Mouse (Mus musculus) spleen, adult 2 months (tissue): Measurements from ENCODE around the gene Carm1. TPM values are rescaled to one million over a fixed set of nuclear protein-coding genes. Genes with fewer than 3 reads are reported as not detected.
"Not testable (repeated sequence)": the region's sequence is repeated elsewhere in the genome, so short reads cannot be mapped to it uniquely, and the experiment has no call there.

ENCODE experiments used
- DNase-seq, 2 experiments: peaks; one replicate each; pipeline versions ENCODE4 v3.0.0 to v3.0.0-alpha.2; 2012 to 2021; ENCODE audit warnings: low spot score in 2 of 2, low read depth in 1 of 2
- H3K27ac ChIP-seq: fragments of 200-500 bp; 2 replicates; pipeline ENCODE4 v1.5.1; 2012; ENCODE audit warnings: low read length, inconsistent platforms; ENCODE audit not compliant: insufficient read depth
- H3K27me3 ChIP-seq: fragments of 200-500 bp; 2 replicates; pipeline ENCODE4 v1.6.1; 2012; ENCODE audit warnings: mild to moderate bottlenecking, moderate library complexity, low read length, inconsistent platforms; ENCODE audit not compliant: control insufficient read depth, insufficient read depth
- H3K36me3 ChIP-seq: fragments of 200-500 bp; 2 replicates; pipeline ENCODE4 v1.6.1; 2012; ENCODE audit warnings: mild to moderate bottlenecking, low read length, inconsistent platforms; ENCODE audit not compliant: control insufficient read depth, insufficient read depth
- H3K4me1 ChIP-seq: fragments of 200-500 bp; 2 replicates; pipeline ENCODE4 v1.6.1; 2011; ENCODE audit warnings: inconsistent platforms; ENCODE audit not compliant: control insufficient read depth, insufficient read depth, insufficient read length
- H3K4me3 ChIP-seq: fragments of 200-500 bp; 2 replicates; pipeline ENCODE4 v1.5.1; 2011; ENCODE audit warnings: mild to moderate bottlenecking, inconsistent platforms; ENCODE audit not compliant: insufficient read depth, insufficient read length; ENCODE audit errors: extremely low read depth
- CTCF ChIP-seq: fragments of 200-500 bp; IDR thresholded peaks from 2 replicates; pipeline ENCODE4 v1.5.1; 2011; ENCODE audit warnings: mild to moderate bottlenecking, inconsistent platforms; ENCODE audit not compliant: insufficient read depth, insufficient read length, insufficient replicate concordance; ENCODE audit errors: extremely low read depth
- POLR2A ChIP-seq: fragments of 200-500 bp; IDR thresholded peaks from 2 replicates; pipeline ENCODE4 v1.6.1; 2011; ENCODE audit warnings: low read depth, low read length, inconsistent platforms
- WGBS: fragments of 180-500 bp; shearing (Covaris S2); methylation state at CpG from one replicate; pipeline ENCODE4 v1.1.7; 2018; 5-methylcytosine and 5-hydroxymethylcytosine counted together
- polyA plus RNA-seq: library from polyadenylated mRNA; depleted of rRNA; stranded (reverse); fragments of >200 nt; gene quantifications from 2 replicates; pipeline ENCODE4 v1.2.3, GENCODE M21; 2012

The Carm1 gene
- polyA plus RNA-seq, 1 experiment: 59.3 TPM

DNA sequence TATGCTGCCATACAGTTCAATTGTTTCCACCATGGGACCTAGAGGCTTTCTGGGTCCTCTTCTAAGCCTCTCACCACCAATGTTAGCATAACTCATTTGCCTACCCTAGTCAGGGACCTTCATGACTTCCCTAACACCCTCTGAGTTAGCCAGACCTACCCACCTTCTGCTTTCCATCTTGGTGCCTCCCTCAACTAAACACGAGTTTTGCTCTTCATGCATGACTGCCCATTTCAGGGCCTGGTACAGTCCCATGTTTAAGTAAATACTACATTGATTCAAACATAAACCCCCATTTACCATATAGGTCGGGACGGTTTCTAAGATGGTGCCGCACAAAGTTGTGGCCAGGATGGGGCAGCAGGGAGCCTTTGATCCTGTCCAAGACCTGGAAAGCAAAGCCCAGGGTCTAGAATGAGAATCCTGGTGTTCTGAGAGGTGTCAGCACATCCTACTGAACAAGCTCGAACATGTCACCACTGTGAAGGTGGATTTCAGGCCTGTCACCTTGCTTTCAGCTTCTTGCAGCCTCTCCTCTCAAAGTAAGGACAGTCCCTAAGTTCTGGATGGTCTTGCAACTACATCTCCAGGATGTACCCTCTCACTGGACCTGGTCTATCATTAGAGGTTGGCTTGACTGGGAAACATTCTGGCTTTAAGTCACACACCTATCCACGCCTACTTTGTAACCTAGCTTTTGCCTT lies 44.6 kb downstream of the Carm1 start:
- no peak overlapping the region for H3K4me3 ChIP-seq
- peaks cover 9% of the 10 kb centered on the region; the same call in 1 of the 2 replicates for H3K4me1 ChIP-seq
- 77% methylated on average over 6 of the region's 6 CpGs for WGBS
- H3K36me3 ChIP-seq: peaks cover 19% of the 10 kb centered on the region
- no peaks in the 10 kb centered on the region for H3K27me3 ChIP-seq
- DNase-seq: peak in 1 of 2 experiments; percentile 41
- TF ChIP-seq POLR2A: no peak
- H3K27ac ChIP-seq: no peak overlapping the region

DNA sequence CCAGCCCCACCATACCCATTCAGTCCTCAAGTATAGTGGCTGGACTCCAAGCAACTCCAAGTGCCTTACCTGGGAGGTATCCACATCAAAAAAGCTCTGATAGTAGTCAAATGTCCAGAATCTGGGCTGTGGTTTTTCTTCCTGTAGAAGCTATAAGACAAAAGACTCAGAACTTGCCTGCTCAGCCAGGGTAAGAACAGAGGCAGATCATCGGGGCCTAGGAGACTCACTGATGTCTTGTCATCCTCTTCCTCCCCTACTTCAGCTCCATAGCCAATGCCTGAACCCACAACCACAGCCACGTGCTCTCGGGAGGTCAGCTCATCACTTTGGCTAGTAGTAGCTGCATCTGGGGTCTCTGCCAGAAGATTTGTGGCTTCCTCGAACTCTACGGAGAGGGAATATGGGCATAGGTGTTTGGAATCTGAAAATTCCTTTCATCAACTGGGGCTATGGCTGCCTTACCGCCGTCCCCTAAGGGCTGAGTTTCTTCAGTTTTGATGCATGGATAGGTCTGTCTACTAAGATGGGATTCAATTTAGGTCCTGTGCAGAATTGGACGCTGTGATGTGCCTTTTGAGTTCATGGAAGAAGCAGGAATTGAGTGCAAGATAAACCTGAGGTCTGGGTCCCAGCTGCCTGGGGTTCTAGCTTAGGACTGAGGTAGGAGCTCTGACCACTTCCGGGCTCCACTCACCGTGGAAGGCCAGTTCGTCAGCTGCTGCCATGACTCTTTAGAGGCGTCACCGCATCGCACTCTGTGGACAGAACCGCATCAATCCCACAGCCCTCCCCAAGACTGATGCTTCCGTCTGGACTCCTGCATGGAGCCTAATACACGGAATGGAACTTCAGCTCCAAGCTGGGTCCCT lies 45.4 kb downstream of the Carm1 start:
- DNase-seq: no peak
- Histone ChIP-seq H3K36me3 (peaks cover 14% of the 10 kb centered on the region), H3K27ac (peak overlapping the region; percentile 60), H3K27me3 (no peaks in the 10 kb centered on the region), H3K4me1 (peaks cover 9% of the 10 kb centered on the region; the same call in 1 of the 2 replicates), H3K4me3 (peak overlapping the region; percentile 74)
- TF ChIP-seq POLR2A: no peak
- TF ChIP-seq CTCF: no peak
- WGBS: 17% methylated on average over 17 of the region's 17 CpGs

DNA sequence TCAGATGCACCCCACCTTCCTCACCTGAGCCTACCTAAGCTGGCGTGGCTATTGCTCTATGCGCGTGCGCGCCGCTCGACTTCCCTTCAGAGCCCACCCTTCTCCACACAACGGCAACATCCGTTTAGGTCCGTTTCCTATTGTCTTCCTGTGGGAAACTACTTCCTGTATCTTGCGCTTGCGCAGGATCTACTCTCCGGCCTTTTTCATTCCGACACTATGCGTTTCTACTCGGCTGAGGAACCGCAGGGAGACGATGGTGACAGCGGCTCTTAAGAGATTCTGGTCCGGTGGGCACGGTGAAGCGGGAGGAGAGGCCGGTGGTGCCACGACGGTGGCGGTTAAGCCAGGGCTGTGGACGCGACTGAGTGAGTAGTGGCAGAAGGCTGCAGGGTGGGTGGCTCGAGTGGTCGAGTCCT lies 46.0 kb downstream of the Carm1 start, which contains the start of the genes Timm29 and Yipf2:
Timm29 (plus strand) TSS at position 20 of the 419 bp plus-strand sequence.
Yipf2 (minus strand) TSS at position 126 of the 419 bp plus-strand sequence.
- H3K4me3 ChIP-seq: peak within 1 kb of the TSS; percentile 74
- TF ChIP-seq POLR2A: peak; percentile 11; the same call in 1 of the 2 replicates
- TF ChIP-seq CTCF: no peak
- H3K27ac ChIP-seq: peak within 1 kb of the TSS; percentile 66
- H3K27me3 ChIP-seq: no peaks in the 10 kb centered on the region
- peaks cover 9% of the 10 kb centered on the region; the same call in 1 of the 2 replicates for H3K4me1 ChIP-seq
- WGBS: under 1% methylated on average over 30 of the region's 30 CpGs
- peaks cover 11% of the 10 kb centered on the region for H3K36me3 ChIP-seq
- DNase-seq: peak; percentile 82 to 94

DNA sequence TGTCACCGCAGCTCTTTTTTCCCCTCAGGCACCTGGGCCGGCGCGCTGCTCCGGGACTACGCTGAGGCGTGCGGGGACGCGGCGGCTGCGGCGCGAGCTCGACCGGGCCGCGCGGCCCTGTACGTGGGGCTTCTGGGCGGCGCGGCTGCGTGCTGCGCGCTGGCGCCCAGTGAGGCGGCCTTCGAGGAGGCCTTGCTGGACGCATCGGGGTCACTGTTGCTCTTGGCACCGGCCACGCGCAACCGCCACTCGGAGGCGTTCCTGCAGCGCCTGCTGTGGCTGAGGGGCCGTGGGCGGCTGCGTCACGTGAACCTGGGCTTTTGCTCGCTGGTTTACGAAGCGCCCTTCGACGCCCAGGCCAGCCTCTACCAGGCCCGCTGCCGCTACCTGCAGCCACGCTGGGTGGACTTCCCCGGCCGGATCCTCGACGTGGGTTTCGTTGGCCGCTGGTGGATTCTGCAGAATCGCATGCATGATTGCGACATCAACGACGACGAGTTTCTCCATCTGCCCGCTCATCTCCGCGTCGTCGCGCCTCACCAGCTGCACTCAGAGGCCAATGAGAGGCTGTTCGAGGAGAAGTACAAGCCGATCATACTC lies 46.5 kb downstream of the Carm1 start:
- Histone ChIP-seq H3K4me3 (peak overlapping the region; percentile 74), H3K27me3 (no peaks in the 10 kb centered on the region), H3K36me3 (peaks cover 8% of the 10 kb centered on the region; the same call in 1 of the 2 replicates), H3K4me1 (peaks cover 9% of the 10 kb centered on the region; the same call in 1 of the 2 replicates), H3K27ac (peak overlapping the region; percentile 66)
- TF ChIP-seq CTCF: no peak
- TF ChIP-seq POLR2A: no peak
- DNase-seq: peak in 1 of 2 experiments; percentile 36
- WGBS: under 1% methylated on average over 67 of the region's 69 CpGs

DNA sequence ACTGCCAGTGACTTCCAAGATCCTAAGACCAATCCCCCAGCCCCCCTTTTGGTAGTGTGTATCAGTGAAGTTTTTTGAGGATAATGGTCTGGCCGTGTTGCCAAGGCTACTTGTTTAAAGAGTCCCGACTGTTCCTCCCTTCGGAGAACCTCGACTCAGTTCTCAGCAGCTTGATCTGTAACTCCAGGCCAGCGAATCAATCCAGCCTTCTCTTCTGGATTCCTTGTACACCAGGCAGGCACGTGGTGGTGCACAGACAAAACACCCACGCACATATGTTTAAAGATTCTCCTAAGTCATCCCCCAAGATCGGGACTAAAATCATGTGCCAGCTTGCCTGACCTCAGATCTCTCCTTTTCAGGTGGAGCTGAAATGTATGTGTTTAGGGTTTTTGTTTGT lies 47.7 kb downstream of the Carm1 start:
- DNase-seq, H3K27ac ChIP-seq, H3K4me3 ChIP-seq, H3K27me3 ChIP-seq, H3K36me3 ChIP-seq, H3K4me1 ChIP-seq: not testable (repeated sequence)
- WGBS: 90% methylated on average over 8 of the region's 8 CpGs

DNA sequence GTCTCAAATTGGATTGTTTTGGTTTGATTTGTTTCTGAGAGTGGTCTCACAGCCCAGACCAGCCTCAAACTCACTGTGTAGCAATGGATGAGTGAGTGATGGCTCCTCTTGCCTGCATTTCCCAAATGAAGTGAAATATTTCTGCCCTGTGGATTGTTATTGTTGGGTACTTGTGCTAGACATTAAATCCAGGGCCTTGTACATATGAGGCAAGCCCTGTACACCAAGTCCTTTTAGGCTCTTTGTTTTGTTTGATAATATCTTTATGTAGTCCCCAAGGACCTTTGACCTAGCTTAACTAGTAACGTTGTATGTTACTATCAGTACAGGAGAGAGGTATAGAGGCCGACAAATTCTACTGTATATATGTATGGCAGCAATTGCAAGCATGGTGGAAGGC lies 48.1 kb downstream of the Carm1 start:
- WGBS: 90% methylated on average over 2 of the region's 2 CpGs
- no peak overlapping the region for H3K4me3 ChIP-seq
- peaks cover 2% of the 10 kb centered on the region; the same call in 1 of the 2 replicates for H3K36me3 ChIP-seq
- DNase-seq: no peak
- no peak for TF ChIP-seq POLR2A
- no peak for TF ChIP-seq CTCF
- H3K27ac ChIP-seq: no peak overlapping the region
- peaks cover 9% of the 10 kb centered on the region; the same call in 1 of the 2 replicates for H3K4me1 ChIP-seq
- no peaks in the 10 kb centered on the region for H3K27me3 ChIP-seq
